Mouse (Mus musculus): Measurements from ENCODE around the gene Tcaim.

DNA sequence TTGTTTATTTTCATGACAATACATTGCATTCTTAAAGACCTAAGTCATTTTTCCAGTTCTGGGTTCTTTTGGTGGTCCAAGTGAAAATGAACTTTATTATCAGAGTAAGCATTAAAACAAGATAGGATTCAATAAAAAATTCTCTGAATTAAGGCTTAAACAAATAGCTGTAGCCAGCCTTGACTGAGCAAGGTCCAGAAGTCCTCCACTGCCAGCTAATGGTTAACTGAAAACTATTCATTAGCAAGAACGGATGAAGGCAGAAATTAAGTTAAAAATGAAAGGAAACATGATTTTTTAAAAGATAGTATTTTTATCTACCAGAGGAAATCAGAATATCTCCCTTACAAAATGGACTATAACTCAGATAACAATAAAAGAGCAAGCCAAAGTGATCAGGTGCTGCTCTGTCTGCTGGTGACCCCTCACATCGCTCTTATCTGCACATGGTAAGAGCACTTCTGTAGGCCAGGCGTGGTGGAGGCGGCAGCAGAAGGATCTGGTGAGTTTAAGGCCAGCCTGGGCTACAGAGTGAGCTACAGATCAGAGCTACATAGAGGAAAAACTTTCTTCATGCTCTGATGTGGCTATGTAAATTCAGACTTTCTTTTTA lies 10.0 kb downstream of the Tcaim start:
- no peak for TF ChIP-seq CEBPB (IDR thresholded peaks at IDR 0.05; ENCODE audit: low read depth)
- no peak for TF ChIP-seq MAX (IDR thresholded peaks at IDR 0.05)
- TF ChIP-seq CTCF (IDR thresholded peaks at IDR 0.05; ENCODE audit: control insufficient read depth, insufficient read depth, insufficient read length): no peak

Data from C2C12 (cell line).